Mouse (Mus musculus): ENCODE measurements at regions not wholly inside any gene's neighbourhood (a gene's known extent, or its start where the extent isn't known, plus 50 kb on each side); places are given as distances from the start of the nearest gene placed in this dataset.
"Not testable (repeated sequence)": the region's sequence is repeated elsewhere in the genome, so short reads cannot be mapped to it uniquely, and the experiment has no call there.

DNA sequence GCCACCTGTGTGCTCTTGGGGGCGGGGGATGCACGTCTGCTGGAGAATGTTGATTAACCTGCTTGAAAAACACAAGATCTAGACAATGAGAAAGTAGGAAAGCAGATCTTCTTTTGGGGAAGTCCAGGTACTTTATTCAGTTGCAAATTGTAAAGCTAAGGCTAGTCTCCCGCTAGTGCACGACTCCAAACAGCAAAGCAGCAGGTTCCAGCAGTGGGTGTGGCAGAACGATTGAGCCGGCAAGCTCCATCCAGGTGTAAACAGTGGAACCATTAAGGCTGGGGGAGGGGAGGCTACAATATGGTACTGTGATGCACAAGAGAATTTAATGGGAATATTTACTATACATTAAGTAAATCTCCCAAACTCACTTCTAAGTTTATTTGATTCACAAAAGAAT is 448.6 kb upstream of the Cobl start:
- WGBS: 26% methylated on average over 6 of the region's 6 CpGs
- DNase-seq (ENCODE audit: low read depth, low spot score): not testable (repeated sequence)

DNA sequence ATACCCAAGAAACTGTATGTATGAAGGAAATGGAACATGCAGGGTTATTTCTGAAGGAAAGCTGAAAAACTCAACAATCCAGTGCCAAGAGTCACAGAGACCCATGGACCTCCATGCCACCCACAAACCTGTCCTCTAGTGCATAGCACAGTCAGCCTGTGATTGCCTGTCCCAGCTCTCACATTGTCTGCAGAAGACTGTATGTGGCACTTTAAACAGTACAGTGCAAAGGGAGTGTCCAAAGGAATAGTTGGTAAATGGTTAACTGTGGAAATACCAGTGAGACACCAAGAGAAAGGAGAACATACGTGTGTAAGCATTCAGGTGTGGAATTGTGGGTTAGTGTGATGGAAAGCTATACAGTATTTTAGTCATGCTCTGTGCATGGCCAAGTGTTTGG is 409.0 kb upstream of the Cobl start:
- peak; percentile 28 for DNase-seq (ENCODE audit: low read depth, low spot score)
- WGBS: 26% methylated on average over 1 of the region's 1 CpGs

DNA sequence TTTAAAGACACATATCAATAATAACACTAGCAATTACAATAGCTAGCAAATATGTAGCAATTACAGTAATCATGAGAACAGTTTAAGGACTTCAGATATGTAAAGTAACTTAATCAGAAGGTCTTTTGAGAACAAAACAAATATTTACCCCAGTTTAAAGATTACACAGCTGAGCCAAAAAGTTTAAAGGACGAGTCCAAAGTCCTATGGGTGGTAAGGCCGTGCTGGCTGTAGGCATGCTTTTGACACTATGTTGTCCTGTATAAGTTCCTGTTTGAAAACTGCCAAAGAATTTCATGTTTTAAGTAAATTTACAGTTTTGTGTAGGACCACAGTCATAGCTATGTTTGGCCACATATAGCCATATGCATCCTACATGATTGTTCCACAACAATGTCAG is 408.0 kb upstream of the Cobl start:
- peak; percentile 56 for DNase-seq (ENCODE audit: low read depth, low spot score)
- 22% methylated on average over 2 of the region's 2 CpGs for WGBS

DNA sequence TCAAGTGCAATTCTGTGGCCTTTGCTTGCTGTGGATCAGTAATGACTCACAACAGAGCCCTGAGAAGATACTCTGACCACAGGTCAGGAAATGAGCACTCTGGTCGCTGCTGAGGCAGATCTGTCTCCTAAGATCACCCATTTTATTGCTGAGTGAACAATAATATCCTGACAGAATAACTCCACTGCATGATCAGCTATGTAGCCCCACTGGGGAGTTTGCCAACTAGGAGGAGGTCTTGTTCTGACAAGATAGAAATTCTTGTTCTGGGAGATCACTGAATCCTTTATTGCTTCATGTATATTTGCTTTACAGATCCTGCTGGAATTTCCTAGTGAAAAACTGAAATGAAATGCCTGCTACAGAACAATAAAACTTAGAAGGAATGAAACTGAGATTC is 407.6 kb upstream of the Cobl start:
- DNase-seq (ENCODE audit: low read depth, low spot score): peak; percentile 43
- WGBS: 9% methylated on average over 1 of the region's 1 CpGs

DNA sequence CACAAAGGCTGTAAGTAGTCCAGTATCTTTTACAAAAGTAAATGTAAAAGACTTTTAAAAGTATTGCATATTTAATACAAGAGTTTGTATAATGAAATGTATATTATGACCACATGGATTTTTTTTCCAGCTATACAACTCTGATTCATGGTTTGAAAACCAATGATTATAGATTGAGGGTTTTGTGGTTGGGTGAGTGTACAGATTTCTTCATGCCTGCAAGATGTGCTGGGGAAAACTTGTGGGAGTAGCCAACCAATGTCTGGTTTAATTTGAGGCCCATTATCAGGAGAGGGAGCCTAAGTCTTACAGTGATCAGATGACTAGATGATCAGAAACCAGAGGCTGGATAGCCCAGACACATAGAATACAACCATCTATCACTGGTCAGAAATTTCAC is 402.8 kb upstream of the Cobl start:
- no peak for DNase-seq (ENCODE audit: low read depth, low spot score)

DNA sequence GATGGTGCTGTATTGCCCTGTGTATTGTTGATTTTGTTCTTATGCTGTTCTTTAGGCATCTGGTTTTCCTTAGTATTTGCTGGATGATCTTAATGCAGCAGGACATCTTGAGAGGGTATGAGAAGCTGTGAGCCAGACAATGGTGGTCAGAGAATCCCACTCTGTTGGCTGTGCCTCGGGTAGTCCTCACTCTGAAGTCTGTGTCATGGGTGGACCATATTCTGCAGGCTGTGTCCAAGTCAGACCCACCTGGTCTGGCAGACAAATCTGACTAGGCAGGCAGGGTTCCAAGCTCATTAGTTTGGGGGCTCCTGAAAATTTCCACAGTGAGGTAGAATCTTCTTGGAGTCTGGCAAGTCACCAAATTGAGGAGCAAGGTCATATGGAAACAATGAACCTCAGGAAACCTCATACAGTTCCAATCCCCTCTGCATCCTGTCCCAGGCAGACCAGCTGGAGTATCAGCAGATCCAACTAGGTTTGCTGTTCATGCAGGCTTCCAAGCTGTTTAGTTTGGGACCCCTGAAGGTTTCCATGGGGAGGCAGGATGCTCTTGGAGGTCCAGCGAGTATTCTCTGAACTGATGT is 400.4 kb upstream of the Cobl start:
- WGBS: 67% methylated on average over 2 of the region's 2 CpGs
- no peak for DNase-seq (ENCODE audit: low read depth, low spot score)

DNA sequence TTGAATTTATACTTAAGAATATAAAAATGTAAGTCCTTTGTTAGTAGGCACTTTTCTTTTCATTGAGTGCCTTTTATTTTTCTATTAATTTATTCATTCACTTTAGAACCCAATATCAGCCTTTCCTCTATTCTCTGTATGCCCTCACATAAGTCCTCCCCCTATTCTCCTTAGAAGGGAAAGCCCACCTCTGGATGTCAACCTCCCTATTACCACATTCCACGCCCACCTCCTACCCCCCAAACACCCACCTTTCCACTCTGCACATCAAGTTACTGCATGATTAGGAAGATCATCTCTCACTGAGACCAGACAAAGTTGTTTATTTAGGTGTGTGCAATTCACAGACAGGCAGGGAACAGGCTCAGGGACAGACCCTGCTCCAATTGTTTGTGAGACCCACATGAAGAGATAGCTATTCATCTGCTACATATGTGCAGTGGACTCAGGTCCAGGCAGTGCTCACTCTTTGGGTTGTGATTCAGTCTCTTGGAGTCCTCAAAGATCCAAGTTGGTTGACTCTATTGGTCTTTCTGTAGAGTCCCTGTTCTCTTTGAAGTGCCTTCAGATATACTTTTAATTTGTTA is 394.7 kb upstream of the Cobl start:
- 65% methylated on average over 1 of the region's 1 CpGs for WGBS
- no peak for DNase-seq (ENCODE audit: low read depth, low spot score)

DNA sequence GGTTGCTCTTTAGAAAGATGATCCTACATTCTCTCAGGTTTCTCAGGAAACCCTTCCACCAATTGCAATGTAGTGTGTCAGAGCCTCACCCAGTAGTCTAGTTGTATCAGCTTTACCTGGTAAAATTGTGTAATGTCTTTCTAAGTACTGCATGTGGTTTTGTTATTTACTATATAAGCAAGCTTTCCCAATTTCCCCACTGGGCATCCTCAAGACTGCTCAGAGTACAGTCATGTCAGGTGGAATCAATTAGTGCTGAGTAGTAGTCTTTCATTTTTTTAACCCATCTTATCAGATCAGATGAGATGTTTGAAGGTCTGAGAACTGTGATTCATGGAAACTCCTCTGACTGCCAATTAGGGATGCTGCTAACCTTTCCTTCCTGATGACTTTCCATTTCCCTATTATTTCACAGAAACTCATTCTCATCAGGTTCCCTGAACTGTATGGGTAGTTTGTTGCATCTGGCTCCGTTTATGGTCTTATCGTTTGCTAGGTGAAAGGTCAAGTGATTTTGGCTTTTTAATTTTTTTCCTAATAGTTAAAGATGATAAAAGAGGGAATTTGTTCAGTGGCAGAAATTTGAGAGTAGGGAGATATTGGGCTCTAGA is 393.6 kb upstream of the Cobl start:
- 58% methylated on average over 2 of the region's 2 CpGs for WGBS
- no peak for DNase-seq (ENCODE audit: low read depth, low spot score)

DNA sequence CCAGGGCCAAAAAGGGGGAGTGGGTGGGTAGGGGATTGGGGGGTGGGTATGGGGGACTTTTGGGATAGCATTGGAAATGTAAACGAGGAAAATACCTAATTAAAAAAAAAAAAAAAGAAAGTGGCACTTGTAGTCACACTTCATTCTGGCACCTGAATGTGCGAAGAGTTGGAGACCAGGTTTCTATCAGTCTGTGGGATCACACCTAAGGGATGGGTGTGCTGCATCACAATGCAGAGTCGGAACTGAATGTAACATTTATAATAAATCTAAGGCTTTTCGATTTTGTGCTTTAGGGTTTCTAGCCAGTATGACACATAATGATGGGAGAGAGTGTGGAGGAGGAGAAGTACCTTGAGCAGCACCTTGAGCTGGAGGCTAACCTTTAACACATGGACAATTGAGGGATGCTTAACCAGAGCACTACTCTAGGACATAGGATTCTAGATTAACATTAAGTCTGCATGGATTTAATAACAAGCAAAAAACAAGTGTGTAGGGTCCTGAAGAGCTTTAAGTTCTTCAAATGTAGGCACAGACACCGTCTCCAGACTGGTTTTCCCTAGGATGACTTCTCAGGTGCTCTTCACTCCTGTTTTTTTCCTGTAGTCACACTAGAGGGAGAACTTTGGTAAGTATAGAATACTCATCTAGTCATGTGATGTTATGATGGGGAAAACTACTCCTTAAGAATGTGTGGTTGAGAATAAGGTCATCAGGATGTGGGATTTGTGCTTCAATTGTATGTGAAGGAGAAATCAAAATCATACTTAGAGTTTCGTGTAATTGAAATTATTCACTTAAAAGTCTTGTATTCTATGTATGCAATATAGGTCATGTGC is 392.8 kb upstream of the Cobl start:
- 80% methylated on average over 6 of the region's 6 CpGs for WGBS
- no peak for DNase-seq (ENCODE audit: low read depth, low spot score)

DNA sequence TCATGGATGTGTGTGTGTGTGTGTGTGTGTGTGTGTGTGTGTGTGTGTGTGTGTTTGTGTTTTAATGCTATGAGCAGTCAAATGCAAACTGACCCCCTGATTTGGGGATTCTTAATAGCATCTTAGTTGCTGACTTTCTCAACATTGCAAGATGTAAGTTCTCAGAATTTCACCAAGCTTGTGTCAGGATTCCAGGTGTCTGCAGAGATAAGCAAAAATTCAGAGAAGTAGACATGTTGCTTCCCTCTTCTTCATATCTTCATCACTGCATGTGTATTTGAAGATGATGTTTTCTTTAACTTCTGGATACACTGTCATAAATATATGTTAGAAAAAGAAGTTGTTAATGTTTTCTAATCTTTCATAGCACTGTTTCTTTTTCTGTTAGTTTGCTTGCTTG is 383.0 kb upstream of the Cobl start:
- DNase-seq (ENCODE audit: low read depth, low spot score): no peak

DNA sequence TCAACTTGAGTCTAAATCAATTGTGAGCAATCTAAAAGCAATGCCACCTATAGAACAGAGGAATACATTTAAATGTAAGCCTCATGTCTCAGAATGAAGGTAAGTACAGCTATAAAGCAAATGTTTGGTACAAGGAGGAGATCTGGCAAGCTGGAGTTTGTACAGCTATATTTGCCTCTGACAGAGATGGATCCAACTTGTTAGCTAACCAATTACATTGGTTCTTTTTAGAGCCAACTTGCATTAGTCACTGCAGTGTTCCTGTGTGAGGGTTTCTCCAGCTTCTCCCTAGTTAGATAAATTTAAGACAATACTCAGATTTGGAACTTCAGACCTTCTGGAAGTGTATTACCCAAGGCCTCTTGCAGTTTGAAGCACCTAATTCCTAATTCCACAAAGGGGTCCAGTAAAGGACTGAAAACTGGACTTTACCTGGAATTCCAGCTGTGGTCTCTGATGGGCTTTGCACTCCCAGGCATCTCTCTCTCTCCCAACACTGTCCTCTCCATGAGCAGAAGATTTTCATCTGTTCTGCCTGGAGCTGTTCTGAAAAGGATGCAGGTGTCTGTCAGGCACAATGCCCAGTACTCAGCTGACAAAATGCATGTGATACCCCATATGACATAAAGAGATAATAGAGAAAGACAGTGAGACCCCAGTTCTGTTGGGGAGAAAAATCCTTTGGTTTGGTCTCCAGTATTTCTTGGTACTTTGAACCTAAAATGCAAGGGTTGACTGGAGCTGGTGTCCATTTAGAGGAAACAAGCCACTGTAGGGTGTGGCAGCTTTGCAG is 379.1 kb upstream of the Cobl start:
- DNase-seq (ENCODE audit: low read depth, low spot score): no peak

DNA sequence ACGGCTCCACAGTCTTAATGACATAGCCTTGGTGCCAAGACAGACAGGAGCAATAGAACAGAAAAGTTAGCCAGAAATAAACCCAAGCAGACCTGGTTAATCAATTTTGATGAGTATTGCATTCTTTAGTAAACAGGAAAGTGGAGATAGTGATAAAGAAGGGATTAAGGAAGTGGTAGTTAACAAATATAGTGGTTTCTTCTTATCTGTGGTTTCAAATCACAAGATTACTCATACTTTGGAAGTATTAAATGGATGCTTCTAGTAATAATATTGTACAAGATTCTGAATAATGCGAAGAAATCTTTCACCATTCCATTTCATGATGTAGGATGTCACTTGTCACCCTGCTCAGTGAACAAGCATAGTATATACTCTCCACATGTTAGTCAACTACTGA is 376.6 kb upstream of the Cobl start:
- 66% methylated on average over 2 of the region's 2 CpGs for WGBS
- no peak for DNase-seq (ENCODE audit: low read depth, low spot score)

DNA sequence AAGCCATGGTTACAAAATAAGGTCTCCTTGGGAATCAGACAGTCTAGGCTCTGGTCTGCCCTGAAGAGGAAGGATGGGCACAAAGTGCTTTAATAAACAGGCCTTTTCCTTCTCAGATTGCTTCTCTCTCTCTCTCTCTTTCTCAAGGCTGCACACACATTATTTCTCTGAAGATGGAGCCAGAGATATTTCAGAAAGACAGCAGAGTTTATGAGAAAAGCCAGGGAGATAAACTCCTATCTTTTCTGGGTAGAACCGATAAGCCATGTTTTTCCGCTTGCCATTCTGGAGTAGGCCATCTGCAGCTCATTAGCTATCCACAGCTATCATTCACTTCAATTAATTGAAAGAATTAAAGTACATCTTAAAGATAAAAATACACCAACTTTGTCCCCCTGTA is 373.2 kb upstream of the Cobl start:
- WGBS: 73% methylated on average over 2 of the region's 2 CpGs

DNA sequence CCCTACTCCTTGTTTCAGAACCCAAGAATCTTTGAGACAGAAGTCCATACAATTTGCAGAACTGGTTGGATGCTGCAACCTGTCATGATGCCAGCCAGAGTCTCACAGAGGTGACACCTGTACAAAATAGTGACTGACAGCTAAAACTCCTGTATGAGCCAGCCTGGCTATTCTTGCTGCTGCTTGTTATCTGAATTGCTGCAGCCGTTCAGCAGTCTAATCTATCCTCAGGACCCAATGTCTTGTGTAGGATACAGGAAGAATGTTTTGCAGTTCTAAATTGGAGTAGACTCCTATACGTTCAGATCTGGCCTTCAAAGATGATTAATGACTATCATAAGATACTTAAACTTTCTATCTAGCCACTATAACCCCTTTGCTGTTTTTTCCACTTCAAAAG is 372.6 kb upstream of the Cobl start:
- 48% methylated on average over 2 of the region's 2 CpGs for WGBS

More for the DNA sequence above, 373.2 kb upstream of the Cobl start:
- DNase-seq (ENCODE audit: low read depth, low spot score): no peak

DNA sequence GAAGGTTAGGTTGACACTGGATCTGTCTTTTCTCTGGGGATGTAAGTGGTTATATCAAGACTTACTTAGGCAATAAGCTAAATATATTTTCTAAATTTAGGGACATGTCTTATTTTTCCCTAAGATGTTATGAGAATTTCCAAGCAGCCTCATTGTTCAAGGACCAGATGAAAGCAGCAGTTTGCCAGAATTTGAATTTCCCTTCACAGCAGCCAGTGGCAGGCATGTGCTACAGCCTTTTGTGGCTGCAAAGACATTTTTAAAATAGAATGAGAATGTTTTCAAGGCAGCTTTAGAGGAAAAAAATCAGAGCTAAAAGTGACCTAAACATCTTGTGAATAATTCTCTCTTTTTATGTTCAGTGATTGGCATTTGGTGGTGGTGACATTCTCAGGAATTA is 371.6 kb upstream of the Cobl start:
- DNase-seq (ENCODE audit: low read depth, low spot score): no peak

More for the DNA sequence above, 372.6 kb upstream of the Cobl start:
- no peak for DNase-seq (ENCODE audit: low read depth, low spot score)

DNA sequence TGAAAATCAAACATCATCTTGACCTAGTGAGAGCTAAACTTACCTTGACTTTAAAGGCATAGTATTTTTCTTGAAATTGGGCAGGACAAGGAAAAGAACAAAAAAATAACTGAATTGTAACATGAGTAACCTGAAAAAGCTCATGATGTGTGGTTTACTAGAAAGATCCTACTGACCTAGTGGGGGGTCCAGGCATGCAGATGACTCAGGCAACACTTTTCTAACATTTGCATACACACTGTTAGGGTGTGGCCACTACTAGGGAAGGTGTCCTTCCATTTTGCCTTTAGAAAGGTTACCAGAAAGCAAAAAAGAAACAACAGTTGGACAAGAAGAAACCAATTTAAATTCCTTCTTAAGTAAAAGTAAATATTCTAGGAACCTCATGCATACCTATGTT is 347.3 kb upstream of the Cobl start:
- DNase-seq (ENCODE audit: low read depth, low spot score): no peak

DNA sequence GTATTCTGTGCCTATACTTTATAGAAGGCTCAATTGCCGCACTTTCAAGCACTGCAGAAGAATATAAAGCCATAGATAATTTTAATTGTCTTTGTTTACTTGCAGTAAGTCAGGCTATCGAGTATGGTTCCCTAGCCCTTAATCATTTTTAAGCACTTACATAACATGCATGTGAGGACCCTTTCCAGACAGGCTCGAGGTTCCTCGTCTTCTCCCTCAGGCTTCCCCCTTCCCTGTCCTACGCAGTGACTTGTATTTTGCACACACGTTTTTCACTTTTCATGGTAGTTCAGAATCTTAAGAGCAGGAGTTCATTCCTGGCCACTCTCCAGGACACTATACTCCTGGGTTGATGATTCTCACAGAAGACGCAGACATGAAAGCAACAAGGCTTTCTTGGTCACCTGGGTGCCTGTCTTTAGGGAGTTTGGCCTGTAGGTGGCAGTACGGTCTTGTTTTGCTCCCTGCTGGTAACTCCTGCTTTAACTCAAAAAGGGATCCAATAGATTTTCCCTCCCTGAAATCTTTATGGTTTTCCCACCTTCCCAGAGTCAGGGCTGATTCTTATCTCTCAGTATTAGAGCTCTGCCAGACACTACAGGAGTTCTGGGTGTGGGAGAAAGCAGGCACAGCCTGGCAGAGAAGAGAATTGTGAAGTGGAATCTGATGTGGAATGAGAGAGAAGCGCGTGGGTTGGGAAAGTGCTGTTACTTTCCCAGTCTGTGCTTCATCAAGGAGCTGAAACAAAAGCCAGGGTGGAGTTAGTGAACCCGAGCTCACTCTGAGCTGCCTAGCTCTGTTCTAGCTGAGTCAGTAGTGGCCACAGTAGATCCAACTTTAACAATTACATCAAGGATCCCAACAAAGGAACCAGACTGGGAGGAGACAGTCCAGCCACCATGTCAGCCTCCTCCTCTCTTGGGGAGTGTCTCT is 346.5 kb upstream of the Cobl start:
- 34% methylated on average over 11 of the region's 11 CpGs for WGBS
- DNase-seq (ENCODE audit: low read depth, low spot score): peak; percentile 35

Measured in large intestine, adult 2 months (tissue).